Mouse (Mus musculus) CH12.LX (cell line): Measurements from ENCODE around the gene Kin.

Experiments used
- CHD1 ChIP-seq: IDR thresholded peaks from 2 replicates; pipeline ENCODE4 v1.6.1; 2012; ENCODE audit warnings: low read depth, low read length, improper control_type of control experiment, inconsistent platforms
- CTCF ChIP-seq, 2 experiments: IDR thresholded peaks in 1 of 2; conservative IDR thresholded peaks in 1 of 2; 2 replicates each; pipeline ENCODE4 v1.5.1; 2011 to 2012; ENCODE audit warnings: low read depth in 2 of 2, low read length in 2 of 2, improper control_type of control experiment in 1 of 2, inconsistent platforms in 1 of 2, mild to moderate bottlenecking in 1 of 2, moderate library complexity in 1 of 2
- EP300 ChIP-seq: IDR thresholded peaks from 2 replicates; pipeline ENCODE4 v1.6.1; 2011; ENCODE audit warnings: low read length, improper control_type of control experiment
- KAT2A ChIP-seq: IDR thresholded peaks from 2 replicates; pipeline ENCODE4 v1.6.1; 2012; ENCODE audit warnings: low read length, improper control_type of control experiment, inconsistent platforms; ENCODE audit not compliant: insufficient replicate concordance
- USF1 ChIP-seq: IDR thresholded peaks from 2 replicates; pipeline ENCODE4 v1.6.1; 2014; ENCODE audit warnings: low read depth, mild to moderate bottlenecking, inconsistent platforms, low read length, improper control_type of control experiment
- ZMIZ1 ChIP-seq: IDR thresholded peaks from 2 replicates; pipeline ENCODE4 v1.6.1; 2012; ENCODE audit warnings: low read depth, mild to moderate bottlenecking, inconsistent platforms, low read length, improper control_type of control experiment

- TF ChIP-seq USF1 = no peak
- no peak for TF ChIP-seq CHD1
- no peak for TF ChIP-seq ZMIZ1
- TF ChIP-seq KAT2A = no peak
- TF ChIP-seq EP300 = no peak
- no peak for TF ChIP-seq CTCF (conservative IDR thresholded peaks at IDR 0.05 in 1 of 2, IDR thresholded peaks at IDR 0.05 in 1 of 2; ENCODE audit: low read depth in 2 of 2, low read length in 2 of 2)
These were observed 5.9 kb upstream of the Kin start for GRCm38 (mm10) chr2:10074470-10074869.
